Comparison of ENCODE assay signal across 16 mouse cellular contexts in the genomic region with DNA sequence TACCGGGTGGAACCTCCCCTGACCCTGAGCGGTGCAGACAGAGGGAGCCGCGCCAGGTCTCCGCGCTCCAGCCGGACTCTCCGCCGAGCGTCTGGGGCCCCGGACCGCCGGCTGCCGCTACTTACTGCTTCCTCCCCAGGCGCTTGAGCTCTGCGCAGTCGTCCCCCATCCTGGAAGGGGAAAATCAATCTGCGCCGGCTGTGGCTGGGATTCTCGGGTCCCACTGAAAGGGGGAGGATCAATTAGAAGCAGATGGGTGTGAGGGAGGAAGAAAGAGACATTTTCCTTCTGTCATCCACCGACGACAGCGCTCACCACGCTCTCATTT. TPM values are rescaled to one million over a fixed set of nuclear protein-coding genes. Genes with fewer than 3 reads are reported as not detected.
DNase-seq lines count a peak whose midpoint lies in the region; ATAC-seq and TF ChIP-seq lines count a peak whose summit lies in the region.
"Had no signal": no experiment of that assay in that cellular context is flagged by ENCODE, and none has a peak within 500 bp of the region (broad histone marks: within the 10 kb centered on the region; RNA-seq: fewer than 3 reads in every experiment).

No protein-coding gene starts in this region.

- H3K27ac ChIP-seq in heart, adult 2 months: no peak overlapping the region
- no peak overlapping the region for H3K27ac ChIP-seq in kidney, embryonic 15.5 days
- no peak overlapping the region for H3K27ac ChIP-seq in embryonic facial prominence, embryonic 13.5 days
- no peak overlapping the region for H3K27ac ChIP-seq in neural tube, embryonic 11.5 days (ENCODE audit: low read depth, low read length)

- H3K27me3 ChIP-seq in heart, adult 2 months (ENCODE audit: control insufficient read depth, insufficient read depth, low read length): peaks cover 31% of the 10 kb centered on the region
- peaks cover 99% of the 10 kb centered on the region for H3K27me3 ChIP-seq in kidney, embryonic 15.5 days
- H3K27me3 ChIP-seq in embryonic facial prominence, embryonic 13.5 days: peaks cover 99% of the 10 kb centered on the region
- H3K27me3 ChIP-seq in neural tube, embryonic 11.5 days (ENCODE audit: control insufficient read depth, insufficient read depth, low read length): peaks cover 99% of the 10 kb centered on the region

- 1% methylated on average over 24 of the region's 24 CpGs for WGBS in heart, adult 2 months
- under 1% methylated on average over 24 of the region's 24 CpGs for WGBS in kidney, embryonic 15.5 days
- WGBS in embryonic facial prominence, embryonic 13.5 days: under 1% methylated on average over 20 of the region's 24 CpGs
- 0% methylated on average over 23 of the region's 24 CpGs for WGBS in neural tube, embryonic 11.5 days

- H3K9me3 ChIP-seq in kidney, embryonic 15.5 days (replicated peaks): no peaks in the 10 kb centered on the region
- H3K9me3 ChIP-seq in embryonic facial prominence, embryonic 13.5 days: no peaks in the 10 kb centered on the region
- no peaks in the 10 kb centered on the region for H3K9me3 ChIP-seq in neural tube, embryonic 11.5 days (ENCODE audit: control insufficient read depth, low read length)

- no peak overlapping the region for H3K9ac ChIP-seq in heart, adult 2 months (ENCODE audit: low read depth, low read length)
- no peak overlapping the region for H3K9ac ChIP-seq in kidney, embryonic 15.5 days
- no peak overlapping the region for H3K9ac ChIP-seq in embryonic facial prominence, embryonic 13.5 days
- H3K9ac ChIP-seq in neural tube, embryonic 11.5 days (ENCODE audit: low read length): no peak overlapping the region

- no peaks in the 10 kb centered on the region for H3K79me2 ChIP-seq in heart, adult 2 months (replicated peaks; ENCODE audit: control insufficient read depth, insufficient read depth, low read length)

- TF ChIP-seq EP300 in heart, adult 2 months (IDR thresholded peaks at IDR 0.05; ENCODE audit: insufficient read depth, low read depth, low read length): no peak

- H3K36me3 ChIP-seq in heart, adult 2 months (ENCODE audit: control insufficient read depth, insufficient read depth, low read length): no peaks in the 10 kb centered on the region
- H3K36me3 ChIP-seq in kidney, embryonic 15.5 days: no peaks in the 10 kb centered on the region
- no peaks in the 10 kb centered on the region for H3K36me3 ChIP-seq in embryonic facial prominence, embryonic 13.5 days
- H3K36me3 ChIP-seq in neural tube, embryonic 11.5 days (ENCODE audit: control insufficient read depth, insufficient read depth, low read length): no peaks in the 10 kb centered on the region

- ATAC-seq in kidney, embryonic 15.5 days (replicated peaks; ENCODE audit: low FRiP score): no peak
- ATAC-seq in embryonic facial prominence, embryonic 13.5 days (ENCODE audit: insufficient number of reproducible peaks, insufficient read depth, low FRiP score, low TSS enrichment, low read depth): no peak
- no peak for ATAC-seq in neural tube, embryonic 11.5 days (ENCODE audit: insufficient read depth, low FRiP score, low TSS enrichment)
- ATAC-seq: Patski had no signal

- H3K4me1 ChIP-seq in heart, adult 2 months (ENCODE audit: control insufficient read depth, insufficient read depth, low read length): no peaks in the 10 kb centered on the region
- H3K4me1 ChIP-seq in kidney, embryonic 15.5 days: peaks cover 35% of the 10 kb centered on the region
- H3K4me1 ChIP-seq in embryonic facial prominence, embryonic 13.5 days: peaks cover 40% of the 10 kb centered on the region
- H3K4me1 ChIP-seq in neural tube, embryonic 11.5 days (ENCODE audit: control insufficient read depth, insufficient read depth, low read length): peaks cover 12% of the 10 kb centered on the region

- TF ChIP-seq CTCF in heart, adult 2 months (IDR thresholded peaks at IDR 0.05): no peak

- H3K4me3 ChIP-seq in heart, adult 2 months: peak overlapping the region; percentile 33
- no peak overlapping the region for H3K4me3 ChIP-seq in kidney, embryonic 15.5 days (replicated peaks)
- peak overlapping the region; percentile 27 for H3K4me3 ChIP-seq in embryonic facial prominence, embryonic 13.5 days
- 0 out of 2 replicates have a peak overlapping the region, but pooled peaks have one; percentile 6 for H3K4me3 ChIP-seq in neural tube, embryonic 11.5 days (ENCODE audit: low read depth, low read length)

- H3K4me2 ChIP-seq in kidney, embryonic 15.5 days: 0 out of 2 replicates have a peak overlapping the region, but pooled peaks have one; percentile 4
- H3K4me2 ChIP-seq in embryonic facial prominence, embryonic 13.5 days: peak overlapping the region; percentile 48
- H3K4me2 ChIP-seq in neural tube, embryonic 11.5 days (ENCODE audit: low read depth): 0 out of 2 replicates have a peak overlapping the region, but pooled peaks have one; percentile 8

- no peak for TF ChIP-seq POLR2A in heart, adult 2 months (IDR thresholded peaks at IDR 0.05; ENCODE audit: insufficient read depth, low read depth, low read length)

- peak in 1 of 2 experiments; percentile 42 for DNase-seq in heart, adult 2 months
- DNase-seq in heart, postnatal 36 days: no peak
- DNase-seq in kidney, postnatal 36 days: no peak
- no peak for DNase-seq in neural tube, embryonic 11.5 days (ENCODE audit: low spot score)
- no peak for DNase-seq in testis, postnatal 14 days (ENCODE audit: low spot score)
- no peak for DNase-seq in urinary bladder, postnatal 36 days (ENCODE audit: low spot score in 2 of 2)
- DNase-seq: adrenal gland, postnatal 14 days; B cell, adult 2 months; lung, adult 2 months had no signal

- intact Hi-C loops in heart, adult 2 months (cut with DNase I): no loop called here
- intact Hi-C loops in heart, postnatal 36 days (cut with DNase I): no loop called here

RNA-seq across cellular contexts. Expression of a gene that starts 3.5 kb away (rescaled TPM):
- total RNA-seq in heart, adult 2 months (2021): under 1 TPM; 0.10 to 0.11 TPM
- polyA plus RNA-seq in heart, adult 2 months (2012; rRNA removed): 0.09 and 0.20 TPM in 2 replicates
- total RNA-seq in heart, postnatal 36 days (2021): not detected
- polyA plus RNA-seq in kidney, embryonic 15.5 days (2015; fragmentation: Nextera tagmentation; extraction: Ambion mirVana): not detected in 2 replicates
- 0.25 and 1.5 TPM in 2 replicates for polyA plus RNA-seq in embryonic facial prominence, embryonic 13.5 days (2015; fragmentation: Nextera tagmentation; extraction: Ambion mirVana)
- polyA plus RNA-seq in neural tube, embryonic 11.5 days (2014; fragmentation: Nextera tagmentation; extraction: Ambion mirVana): 0.29 and 0.72 TPM in 2 replicates
- total RNA-seq: layer of hippocampus, adult 18-20 months; midbrain, postnatal 0 days had no signal
- polyA plus RNA-seq: frontal cortex, adult 2 months; lung, adult 2 months; midbrain, postnatal 0 days; Patski; small intestine, adult 2 months had no signal
